Mouse (Mus musculus): ENCODE results near the gene Rab11fip4.

DNA sequence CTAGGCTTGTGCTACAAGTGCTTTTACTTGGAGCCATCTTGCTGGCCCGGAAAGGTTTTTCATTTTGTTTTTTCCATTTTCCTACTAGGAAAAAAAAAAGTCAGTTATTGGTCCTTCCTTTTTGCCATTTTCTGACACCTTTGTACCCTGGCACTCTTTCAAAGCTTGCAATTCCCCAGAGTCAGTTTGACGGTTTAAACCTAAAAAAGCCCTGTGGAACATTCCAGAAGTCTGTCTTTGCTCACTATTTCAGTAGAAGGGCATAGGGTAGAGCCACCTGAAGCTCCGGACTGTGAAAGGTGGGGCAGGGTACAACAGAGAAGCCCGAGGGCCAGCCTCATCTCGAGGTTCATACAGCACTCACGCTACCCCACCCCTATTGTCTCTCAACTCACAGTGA lies 134.0 kb downstream of the Rab11fip4 start:
- TF ChIP-seq CTCF (conservative IDR thresholded peaks at IDR 0.05 in 1 of 2, IDR thresholded peaks at IDR 0.05 in 1 of 2; ENCODE audit: low read depth in 2 of 2, low read length in 2 of 2) (no peak), POLR2A (IDR thresholded peaks at IDR 0.05; ENCODE audit: low read depth, low read length) (no peak), SMC3 (IDR thresholded peaks at IDR 0.05; ENCODE audit: low read depth, low read length) (no peak), SIN3A (IDR thresholded peaks at IDR 0.05; ENCODE audit: low read length) (no peak), BHLHE40 (IDR thresholded peaks at IDR 0.05; ENCODE audit: low read depth, low read length) (no peak)

All from CH12.LX (cell line).